Mouse (Mus musculus) cerebellum, adult 2 months (tissue): ENCODE data around the gene Dennd2a. TPM values are rescaled to one million over a fixed set of nuclear protein-coding genes. Genes with fewer than 3 reads are reported as not detected.

Source experiments
- DNase-seq, 2 experiments: peaks; one replicate each; pipeline ENCODE4 v3.0.0; 2021
- H3K27ac ChIP-seq: fragments of 200-500 bp; 2 replicates; pipeline ENCODE4 v1.5.1; 2012; ENCODE audit warnings: low read length, control low read depth, inconsistent platforms; ENCODE audit not compliant: insufficient read depth
- H3K27me3 ChIP-seq: fragments of 200-500 bp; 2 replicates; pipeline ENCODE4 v1.6.1; 2012; ENCODE audit warnings: inconsistent platforms, mild to moderate bottlenecking, low read length, moderate library complexity; ENCODE audit not compliant: control insufficient read depth, insufficient read depth
- H3K4me1 ChIP-seq: fragments of 200-500 bp; 2 replicates; pipeline ENCODE4 v1.6.1; 2011; ENCODE audit warnings: low read length; ENCODE audit not compliant: control insufficient read depth, insufficient read depth
- H3K4me3 ChIP-seq: fragments of 200-500 bp; replicated peaks from 2 replicates; pipeline ENCODE3; 2011; ENCODE audit warnings: mild to moderate bottlenecking, low read depth, low read length, control low read depth; ENCODE audit not compliant: insufficient read depth
- CTCF ChIP-seq: fragments of 200-500 bp; IDR thresholded peaks from 2 replicates; pipeline ENCODE4 v1.5.1; 2011; ENCODE audit warnings: low read depth, mild to moderate bottlenecking, control low read depth, low read length, moderate library complexity, borderline replicate concordance; ENCODE audit not compliant: insufficient read depth
- POLR2A ChIP-seq: fragments of 200-500 bp; IDR thresholded peaks from 2 replicates; pipeline ENCODE4 v1.6.1; 2011; ENCODE audit warnings: low read length, control low read depth, borderline replicate concordance; ENCODE audit not compliant: insufficient read depth
- WGBS: fragments of 180-500 bp; shearing (Covaris S2); methylation state at CpG from one replicate; pipeline ENCODE4 v1.1.7; 2018; 5-methylcytosine and 5-hydroxymethylcytosine counted together
- polyA plus RNA-seq: library from polyadenylated mRNA; depleted of rRNA; stranded (reverse); fragments of >200 nt; gene quantifications from 2 replicates; pipeline ENCODE4 v1.2.3, GENCODE M21; 2012

Gene Dennd2a
- polyA plus RNA-seq, 1 experiment, result 12.3 TPM

- 71% methylated on average over 3 of the region's 3 CpGs for WGBS
- no peaks in the 10 kb centered on the region for H3K27me3 ChIP-seq
- no peak overlapping the region for H3K27ac ChIP-seq
- no peaks in the 10 kb centered on the region for H3K4me1 ChIP-seq
- H3K4me3 ChIP-seq, result no peak overlapping the region
- DNase-seq, result no peak
- TF ChIP-seq POLR2A, result no peak
- TF ChIP-seq CTCF, result no peak
Observed at GRCm38 (mm10) chr6:39570426-39570825, 12.8 kb upstream of the Dennd2a start.

DNA sequence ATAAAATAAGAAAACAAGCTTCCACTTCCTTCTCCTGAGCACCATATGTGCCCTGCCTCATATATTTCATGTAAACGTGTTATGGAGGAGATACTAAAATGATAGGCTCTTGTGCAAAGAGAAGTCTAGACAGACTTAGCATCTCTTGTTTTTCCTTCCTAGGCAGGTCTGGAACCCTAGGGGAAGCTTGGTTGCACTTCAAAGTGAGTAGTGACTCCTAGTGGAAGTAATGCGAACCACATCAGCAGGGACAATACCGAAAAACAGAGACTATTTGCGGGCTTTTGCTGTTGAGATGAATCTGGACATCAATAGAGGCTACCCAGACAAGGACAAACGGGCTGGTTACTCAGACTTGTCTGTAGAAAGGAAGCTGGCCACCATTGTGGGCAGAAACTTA lies 9.9 kb upstream of the Dennd2a start:
- H3K4me3 ChIP-seq, result no peak overlapping the region
- H3K4me1 ChIP-seq, result no peaks in the 10 kb centered on the region
- WGBS, result 12% methylated on average over 5 of the region's 5 CpGs
- peak in 1 of 2 experiments; percentile 32 for DNase-seq
- TF ChIP-seq CTCF, result peak; percentile 53; the same call in 1 of the 2 replicates
- no peak for TF ChIP-seq POLR2A
- H3K27ac ChIP-seq, result no peak overlapping the region
- H3K27me3 ChIP-seq, result no peaks in the 10 kb centered on the region

- H3K4me1 ChIP-seq, result peaks cover 3% of the 10 kb centered on the region; the same call in 1 of the 2 replicates
- peak; percentile 82 to 84 for DNase-seq
- no peak overlapping the region for H3K27ac ChIP-seq
- 23% methylated on average over 23 of the region's 23 CpGs for WGBS
- TF ChIP-seq CTCF (peak; percentile 64; the same call in 1 of the 2 replicates), POLR2A (no peak)
- H3K27me3 ChIP-seq, result no peaks in the 10 kb centered on the region
- H3K4me3 ChIP-seq, result no peak overlapping the region
Observed at GRCm38 (mm10) chr6:39562166-39563015, 4.7 kb upstream of the Dennd2a start.

- H3K27ac ChIP-seq, result no peak overlapping the region
- H3K27me3 ChIP-seq, result no peaks in the 10 kb centered on the region
- peaks cover 8% of the 10 kb centered on the region; the same call in 1 of the 2 replicates for H3K4me1 ChIP-seq
- H3K4me3 ChIP-seq, result no peak overlapping the region
- TF ChIP-seq POLR2A, result no peak
- no peak for TF ChIP-seq CTCF
- WGBS, result 79% methylated on average over 6 of the region's 6 CpGs
- DNase-seq, result no peak
Observed at GRCm38 (mm10) chr6:39559276-39559939, 1.7 kb upstream of the Dennd2a start.

- H3K27ac ChIP-seq, result no peak overlapping the region; the same call in 1 of the 2 replicates
- peak overlapping the region; percentile 31 for H3K4me3 ChIP-seq
- H3K4me1 ChIP-seq, result peaks cover 8% of the 10 kb centered on the region; the same call in 1 of the 2 replicates
- TF ChIP-seq CTCF (no peak), POLR2A (no peak)
- WGBS, result 2% methylated on average over 49 of the region's 54 CpGs
- H3K27me3 ChIP-seq, result no peaks in the 10 kb centered on the region
- peak; percentile 21 to 60 for DNase-seq
Observed at GRCm38 (mm10) chr6:39556900-39557659, 587 bp downstream of the Dennd2a start.

- DNase-seq, result no peak
- H3K4me1 ChIP-seq, result peaks cover 8% of the 10 kb centered on the region; the same call in 1 of the 2 replicates
- no peaks in the 10 kb centered on the region for H3K27me3 ChIP-seq
- H3K4me3 ChIP-seq, result no peak overlapping the region
- no peak overlapping the region for H3K27ac ChIP-seq
- 67% methylated on average over 2 of the region's 2 CpGs for WGBS
- no peak for TF ChIP-seq POLR2A
- TF ChIP-seq CTCF, result no peak
Observed at GRCm38 (mm10) chr6:39555648-39555945, 2.1 kb downstream of the Dennd2a start.

DNA sequence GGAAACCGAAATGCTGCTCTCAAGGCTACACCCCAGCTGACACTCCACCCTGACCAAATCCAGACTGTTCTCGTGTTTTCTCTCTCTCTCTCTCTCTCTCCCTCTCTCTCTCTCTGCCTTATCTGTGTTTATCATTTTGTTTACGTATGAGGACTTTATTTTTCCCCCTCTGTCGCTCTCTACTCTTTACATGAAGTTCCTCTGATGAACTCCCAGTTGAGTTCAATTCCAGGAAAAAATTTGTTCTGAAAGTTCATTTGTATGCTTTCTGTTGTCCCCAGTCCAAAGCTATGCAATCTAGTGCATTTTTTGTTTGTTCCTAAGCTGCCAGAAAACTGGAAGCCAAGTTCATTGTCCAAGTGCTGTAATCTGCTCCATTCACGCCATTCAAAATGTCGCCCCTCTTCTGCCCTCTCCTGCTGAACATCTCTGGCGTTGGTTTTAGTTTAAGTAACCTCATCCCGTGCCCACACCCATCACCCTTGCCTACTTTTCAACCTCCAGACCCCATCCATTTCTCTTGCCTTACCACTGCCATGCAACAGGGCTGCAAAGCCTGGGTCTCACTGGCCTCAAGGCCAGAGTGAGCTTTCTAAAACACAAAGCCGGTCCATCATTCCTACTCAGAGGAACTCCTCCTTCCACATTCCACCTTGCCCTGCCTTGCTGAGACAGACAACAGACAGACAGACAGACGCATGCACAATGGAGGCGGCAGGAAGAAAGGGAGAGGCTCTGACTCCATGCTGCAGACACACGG lies 2.6 kb downstream of the Dennd2a start:
- TF ChIP-seq POLR2A (no peak), CTCF (no peak)
- Histone ChIP-seq H3K4me3 (no peak overlapping the region), H3K27ac (no peak overlapping the region), H3K27me3 (no peaks in the 10 kb centered on the region), H3K4me1 (peaks cover 8% of the 10 kb centered on the region; the same call in 1 of the 2 replicates)
- no peak for DNase-seq
- 70% methylated on average over 12 of the region's 12 CpGs for WGBS
